Mouse (Mus musculus) thymus, adult 2 months (tissue): ENCODE results near the gene Msmo1.

Experiments used
- CTCF ChIP-seq: fragments of 200-500 bp; IDR thresholded peaks from 2 replicates; pipeline ENCODE4 v1.5.1; 2012; ENCODE audit warnings: mild to moderate bottlenecking, control low read depth, low read length, moderate library complexity, borderline replicate concordance; ENCODE audit not compliant: control insufficient read depth, poor library complexity, insufficient read depth; ENCODE audit errors: extremely low read depth
- POLR2A ChIP-seq: fragments of 200-500 bp; IDR thresholded peaks from 2 replicates; pipeline ENCODE4 v1.6.1; 2012; ENCODE audit warnings: mild to moderate bottlenecking, low read length, control low read depth, moderate library complexity; ENCODE audit not compliant: control insufficient read depth, poor library complexity, insufficient read depth; ENCODE audit errors: extremely low read depth

GRCm38 (mm10) chr8:64672920-64673319 lies 60.7 kb downstream of the Msmo1 start:
- no peak for TF ChIP-seq CTCF
- TF ChIP-seq POLR2A, result no peak
